Comparison of ENCODE assay signal across 8 mouse cellular contexts in genomic region chr1:36069291-36069771, GRCm38 (mm10). TPM values are rescaled to one million over a fixed set of nuclear protein-coding genes. Genes with fewer than 3 reads are reported as not detected.
DNase-seq lines count a peak whose midpoint lies in the region; ATAC-seq and TF ChIP-seq lines count a peak whose summit lies in the region.

No protein-coding gene starts in this region.

- H3K4me1 ChIP-seq in heart, embryonic 16.5 days (ENCODE audit: control insufficient read depth, insufficient read depth, low read length) = peaks cover 55% of the 10 kb centered on the region
- H3K4me1 ChIP-seq in midbrain, embryonic 12.5 days = peaks cover 69% of the 10 kb centered on the region

- no peak for TF ChIP-seq CTCF in layer of hippocampus, adult 2 months (conservative IDR thresholded peaks at IDR 0.05)

- WGBS in heart, embryonic 16.5 days = 3% methylated on average over 13 of the region's 13 CpGs
- under 1% methylated on average over 13 of the region's 13 CpGs for WGBS in midbrain, embryonic 12.5 days

- no peaks in the 10 kb centered on the region for H3K27me3 ChIP-seq in heart, embryonic 16.5 days (ENCODE audit: control insufficient read depth, insufficient read depth, low read length)
- H3K27me3 ChIP-seq in midbrain, embryonic 12.5 days = peaks cover 18% of the 10 kb centered on the region

- peak overlapping the region; percentile 95 for H3K4me2 ChIP-seq in heart, embryonic 16.5 days (ENCODE audit: low read depth, low read length)
- H3K4me2 ChIP-seq in midbrain, embryonic 12.5 days (replicated peaks) = peak overlapping the region; percentile 97

- peak overlapping the region; percentile 94; the same call in 1 of the 2 replicates for H3K27ac ChIP-seq in layer of hippocampus, adult 2 months
- no peak overlapping the region for H3K27ac ChIP-seq in heart, embryonic 16.5 days (ENCODE audit: low read length)
- peak overlapping the region; percentile 76; the same call in 1 of the 2 replicates for H3K27ac ChIP-seq in midbrain, embryonic 12.5 days (replicated peaks)

- no peaks in the 10 kb centered on the region for H3K36me3 ChIP-seq in heart, embryonic 16.5 days (ENCODE audit: control insufficient read depth, insufficient read depth)
- no peaks in the 10 kb centered on the region for H3K36me3 ChIP-seq in midbrain, embryonic 12.5 days

- ATAC-seq in heart, embryonic 16.5 days (replicated peaks; ENCODE audit: extremely low read depth, insufficient read depth, low FRiP score) = no peak
- no peak for ATAC-seq in midbrain, embryonic 12.5 days (ENCODE audit: low FRiP score, low read depth)

- peak overlapping the region; percentile 77 for H3K9ac ChIP-seq in heart, embryonic 16.5 days (ENCODE audit: low read length)
- peak overlapping the region; percentile 84 for H3K9ac ChIP-seq in midbrain, embryonic 12.5 days (replicated peaks)

- H3K4me3 ChIP-seq in layer of hippocampus, adult 2 months = peak overlapping the region; percentile 64
- H3K4me3 ChIP-seq in heart, embryonic 16.5 days (ENCODE audit: low read length) = peak overlapping the region; percentile 69
- H3K4me3 ChIP-seq in midbrain, embryonic 12.5 days = peak overlapping the region; percentile 81

- H3K9me3 ChIP-seq in heart, embryonic 16.5 days (replicated peaks; ENCODE audit: control insufficient read depth, low read length) = no peaks in the 10 kb centered on the region
- no peaks in the 10 kb centered on the region for H3K9me3 ChIP-seq in midbrain, embryonic 12.5 days

- peak in 1 of 2 experiments; percentile 8 for DNase-seq in layer of hippocampus, adult 2 months (ENCODE audit: low spot score in 2 of 2)
- no peak for DNase-seq in layer of hippocampus, adult 9-10 months (ENCODE audit: low spot score)
- DNase-seq in cerebellum, adult 18-20 months = peak; percentile 54 to 55
- peak; percentile 65 to 73 for DNase-seq in kidney, postnatal 36 days
- peak; percentile 75 for DNase-seq in thymus, postnatal 25 days
- DNase-seq in gastrocnemius, adult 18-20 months (ENCODE audit: low spot score) = no peak

RNA-seq across cellular contexts. Expression of gene Hs6st1, which starts 1.1 kb away (rescaled TPM):
- 10 to 100 TPM; 37.7 to 38.3 TPM for total RNA-seq in layer of hippocampus, adult 2 months (2021)
- 3.2 and 3.8 TPM in 2 replicates for polyA plus RNA-seq in heart, embryonic 16.5 days (2015; fragmentation: Nextera tagmentation; extraction: Ambion mirVana)
- polyA plus RNA-seq in midbrain, embryonic 12.5 days (2016; fragmentation: Nextera tagmentation; extraction: Ambion mirVana) = 10.8 and 11.8 TPM in 2 replicates
- 10 to 100 TPM; 19.7 to 22.0 TPM for total RNA-seq in gastrocnemius, adult 18-20 months (2021)

Comparison
In these comparisons a context has a peak if more than half of its experiments do, and no peak if none do; other contexts are left out.
1. DNase-seq: peak in cerebellum, adult 18-20 months (2 of 2), kidney, postnatal 36 days (2 of 2) and thymus, postnatal 25 days (single experiment); none in layer of hippocampus, adult 9-10 months (single experiment) and gastrocnemius, adult 18-20 months (single experiment).
2. Peak in every context shown above with its lines, with median percentiles within 50 percentile points of each other: H3K4me3 ChIP-seq.